Mouse (Mus musculus) cortical plate, adult 2 months (tissue): ENCODE measurements around the gene Trpc2. TPM values are rescaled to one million over a fixed set of nuclear protein-coding genes. Genes with fewer than 3 reads are reported as not detected.
A peak's percentile ranks its signal among the peaks of the same experiment; 100 is the strongest.

ENCODE experiments used
- H3K27ac ChIP-seq: fragments of 200-500 bp; 2 replicates; pipeline ENCODE4 v1.5.1; 2012; ENCODE audit warnings: low read length, control low read depth, inconsistent platforms; ENCODE audit not compliant: insufficient read depth
- H3K4me1 ChIP-seq: fragments of 200-500 bp; 2 replicates; pipeline ENCODE4 v1.6.1; 2011; ENCODE audit warnings: low read length; ENCODE audit not compliant: control insufficient read depth, insufficient read depth
- H3K4me3 ChIP-seq: fragments of 200-500 bp; 2 replicates; pipeline ENCODE4 v1.5.1; 2011; ENCODE audit warnings: mild to moderate bottlenecking, low read length, control low read depth; ENCODE audit not compliant: insufficient read depth
- CTCF ChIP-seq: fragments of 200-500 bp; IDR thresholded peaks from 2 replicates; pipeline ENCODE4 v1.5.1; 2011; ENCODE audit warnings: mild to moderate bottlenecking, control low read depth, low read length; ENCODE audit not compliant: insufficient read depth; ENCODE audit errors: extremely low read depth
- POLR2A ChIP-seq: fragments of 200-500 bp; IDR thresholded peaks from 2 replicates; pipeline ENCODE4 v1.6.1; 2011; ENCODE audit warnings: mild to moderate bottlenecking, low read length, control low read depth; ENCODE audit not compliant: insufficient read depth; ENCODE audit errors: extremely low read depth
- polyA plus RNA-seq: library from polyadenylated mRNA; depleted of rRNA; stranded (reverse); fragments of >200 nt; gene quantifications from 2 replicates; pipeline ENCODE4 v1.2.3, GENCODE M21; 2012; rRNA removed

The Trpc2 gene
- polyA plus RNA-seq, 1 experiment: 2.0 TPM

DNA sequence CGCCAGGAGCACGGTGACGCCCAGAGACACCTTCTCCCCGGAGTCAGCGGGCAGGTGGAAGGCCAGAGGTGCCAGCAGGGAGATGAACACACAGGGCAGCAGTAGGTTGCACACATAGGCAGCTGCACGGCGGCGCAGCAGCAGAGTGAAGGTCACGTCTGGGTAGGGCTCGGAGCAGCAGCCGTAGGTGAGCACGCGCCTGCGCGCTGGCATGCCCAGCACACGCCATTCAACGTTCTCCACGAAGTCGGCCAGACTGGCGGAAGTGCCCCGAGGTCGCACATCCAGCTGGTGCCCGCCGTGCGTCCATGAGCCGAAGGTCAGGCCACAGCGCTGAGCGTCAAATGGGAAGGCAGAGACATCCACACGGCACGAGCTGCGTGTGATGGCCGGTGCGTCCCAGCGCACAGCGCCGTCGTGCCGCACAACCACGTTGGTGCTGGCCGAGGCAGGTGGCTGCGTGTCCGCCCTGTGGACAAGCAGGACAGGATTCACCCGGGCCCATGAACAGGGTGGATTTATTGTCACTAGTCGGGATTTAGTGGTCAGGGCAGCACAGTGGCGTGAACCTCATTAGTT, 30.3 kb downstream of the Trpc2 start:
- no peaks in the 10 kb centered on the region for H3K4me1 ChIP-seq
- no peak for TF ChIP-seq POLR2A
- no peak overlapping the region for H3K27ac ChIP-seq
- no peak overlapping the region for H3K4me3 ChIP-seq

GRCm38 (mm10) chr7:102116579-102117331, 33.8 kb downstream of the Trpc2 start, which contains the start of gene Chrna10:
Gene Chrna10, minus strand, starts transcription at chr7:102116828.
- Histone ChIP-seq H3K27ac (no peak within 1 kb of the TSS), H3K4me1 (no peaks in the 10 kb centered on the region), H3K4me3 (no peak within 1 kb of the TSS)
- no peak for TF ChIP-seq POLR2A
- no peak for TF ChIP-seq CTCF

GRCm38 (mm10) chr7:102117382-102117781, 34.5 kb downstream of the Trpc2 start:
- no peak overlapping the region for H3K4me3 ChIP-seq
- TF ChIP-seq POLR2A (no peak), CTCF (no peak)
- no peaks in the 10 kb centered on the region for H3K4me1 ChIP-seq
- no peak overlapping the region for H3K27ac ChIP-seq

DNA sequence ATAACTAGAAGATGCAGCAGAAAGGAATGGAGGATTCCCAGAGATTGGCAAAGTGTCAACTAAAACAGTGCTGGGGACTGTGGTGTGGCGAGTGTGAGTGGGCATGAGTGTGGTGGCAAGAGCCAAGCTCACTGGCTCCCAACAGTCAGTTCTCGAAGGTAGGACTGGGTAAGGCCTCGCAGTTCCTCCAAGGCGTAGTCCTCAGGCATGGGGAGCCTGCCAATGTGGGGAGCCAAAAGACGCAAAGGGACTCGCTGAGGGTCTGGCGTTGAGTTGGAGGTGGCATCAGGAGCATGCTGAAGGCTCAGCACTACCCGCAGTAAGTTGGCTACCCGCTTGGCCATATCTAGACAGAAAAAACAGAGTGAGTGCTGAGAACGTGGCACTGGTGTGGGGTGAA, 37.4 kb downstream of the Trpc2 start:
- H3K27ac ChIP-seq: no peak overlapping the region
- H3K4me1 ChIP-seq: no peaks in the 10 kb centered on the region
- no peak overlapping the region for H3K4me3 ChIP-seq
- TF ChIP-seq POLR2A (no peak), CTCF (no peak)

- H3K4me1 ChIP-seq: no peaks in the 10 kb centered on the region
- no peak overlapping the region for H3K4me3 ChIP-seq
- no peak overlapping the region for H3K27ac ChIP-seq
- no peak for TF ChIP-seq CTCF
- TF ChIP-seq POLR2A: no peak
Measured at GRCm38 (mm10) chr7:102132395-102132794, 49.5 kb downstream of the Trpc2 start.

GRCm38 (mm10) chr7:102137464-102137863, 54.5 kb downstream of the Trpc2 start:
- Histone ChIP-seq H3K4me3 (no peak overlapping the region), H3K27ac (no peak overlapping the region), H3K4me1 (no peaks in the 10 kb centered on the region)
- TF ChIP-seq POLR2A: no peak
- TF ChIP-seq CTCF: peak; percentile 35; the same call in 1 of the 2 replicates

GRCm38 (mm10) chr7:102137898-102138297, 55.0 kb downstream of the Trpc2 start:
- H3K4me3 ChIP-seq: no peak overlapping the region
- no peaks in the 10 kb centered on the region for H3K4me1 ChIP-seq
- no peak for TF ChIP-seq POLR2A
- TF ChIP-seq CTCF: no peak
- no peak overlapping the region for H3K27ac ChIP-seq

Other genes with a start within 250 kb of the Trpc2 start
- 36.5 and 40.7 TPM in 2 replicates for gene Inppl1, start 244.9 kb upstream of the Trpc2 start, polyA plus RNA-seq
- 1.1 and 2.1 TPM in 2 replicates for gene Folr2, start 225.9 kb upstream of the Trpc2 start, polyA plus RNA-seq
- gene Anapc15, start 219.4 kb upstream of the Trpc2 start, polyA plus RNA-seq: 60.3 and 63.5 TPM in 2 replicates
- 0.81 and 1.5 TPM in 2 replicates for gene Folr1, start 212.3 kb upstream of the Trpc2 start, polyA plus RNA-seq
- 199 and 213 TPM in 2 replicates for gene Lamtor1, start 177.2 kb upstream of the Trpc2 start, polyA plus RNA-seq
- gene Tomt, start 176.8 kb upstream of the Trpc2 start, polyA plus RNA-seq: 0.15 and 0.19 TPM in 2 replicates
- 11.8 and 12.6 TPM in 2 replicates for gene Lrrc51, start 149.2 kb upstream of the Trpc2 start, polyA plus RNA-seq
- gene Numa1, start 149.0 kb upstream of the Trpc2 start, polyA plus RNA-seq: 51.6 and 54.9 TPM in 2 replicates
- 11.8 and 12.7 TPM in 2 replicates for gene Il18bp, start 64.4 kb upstream of the Trpc2 start, polyA plus RNA-seq
- 55.9 and 59.4 TPM in 2 replicates for gene Rnf121, start 17.6 kb upstream of the Trpc2 start, polyA plus RNA-seq
- gene Xndc1, start 17.6 kb upstream of the Trpc2 start, polyA plus RNA-seq: 38.4 and 43.8 TPM in 2 replicates
- gene Xntrpc, start 17.4 kb upstream of the Trpc2 start, polyA plus RNA-seq: 1.9 and 2.8 TPM in 2 replicates
- 0.23 TPM in 1 of 2 replicates, not detected in the other for gene Art1, start 18.6 kb downstream of the Trpc2 start, polyA plus RNA-seq
- gene Art5, start 26.4 kb downstream of the Trpc2 start, polyA plus RNA-seq: not detected in 2 replicates
- gene Chrna10, start 33.7 kb downstream of the Trpc2 start, polyA plus RNA-seq: 0.04 TPM in 1 of 2 replicates, not detected in the other
- gene Nup98, start 127.1 kb downstream of the Trpc2 start, polyA plus RNA-seq: 16.2 and 17.1 TPM in 2 replicates
- gene Pgap2, start 127.1 kb downstream of the Trpc2 start, polyA plus RNA-seq: 29.1 and 29.9 TPM in 2 replicates
- gene Rhog, start 172.9 kb downstream of the Trpc2 start, polyA plus RNA-seq: 50.9 and 55.1 TPM in 2 replicates
- 75.4 and 75.7 TPM in 2 replicates for gene Stim1, start 184.7 kb downstream of the Trpc2 start, polyA plus RNA-seq